Mouse (Mus musculus): ENCODE data around the gene Jup. TPM values are rescaled to one million over a fixed set of nuclear protein-coding genes. Genes with fewer than 3 reads are reported as not detected.

Jup gene
- total and polyA plus RNA-seq, 2 experiments from 2014 or later, result 135 to 319 TPM

- DNase-seq (ENCODE audit: low spot score) (peak; percentile 44), ATAC-seq (ENCODE audit: insufficient read depth, low read depth) (peak; percentile 11)
- H3K36me3 ChIP-seq (replicated peaks; ENCODE audit: control insufficient read depth, insufficient read depth, low read length), result 0 out of 2 replicates have a peak, but pooled peaks cover 4% of the 10 kb centered on the region
- peak overlapping the region; percentile 89 for H3K27ac ChIP-seq (ENCODE audit: low read depth)
- peak overlapping the region; percentile 79 for H3K4me3 ChIP-seq (ENCODE audit: low read depth, low read length)
- peak overlapping the region; percentile 82 for H3K4me2 ChIP-seq (ENCODE audit: low read depth, low read length)
- no peaks in the 10 kb centered on the region for H3K27me3 ChIP-seq (ENCODE audit: control insufficient read depth, insufficient read depth, low read length)
- H3K4me1 ChIP-seq (ENCODE audit: control insufficient read depth, insufficient read depth), result peaks cover 67% of the 10 kb centered on the region
- peak overlapping the region; percentile 86 for H3K9ac ChIP-seq (replicated peaks; ENCODE audit: low read depth, low read length)
- TF ChIP-seq EP300 (IDR thresholded peaks at IDR 0.05; ENCODE audit: low read depth), result peak; percentile 50; the same call in 1 of the 2 replicates
- peak; percentile 42 for TF ChIP-seq CTCF (IDR thresholded peaks at IDR 0.05; ENCODE audit: low read depth)
- under 1% methylated on average over 41 of the region's 42 CpGs for WGBS
- no peaks in the 10 kb centered on the region for H3K9me3 ChIP-seq (replicated peaks; ENCODE audit: control insufficient read depth, low read length)
Measured at GRCm38 (mm10) chr11:100396886-100397599, 520 bp downstream of the Jup start.

- peak overlapping the region; percentile 82 for H3K4me2 ChIP-seq (ENCODE audit: low read depth, low read length)
- H3K4me3 ChIP-seq (ENCODE audit: low read depth, low read length), result peak overlapping the region; percentile 79
- H3K27ac ChIP-seq (ENCODE audit: low read depth), result peak overlapping the region; percentile 89
- WGBS, result 8% methylated on average over 17 of the region's 17 CpGs
- peaks cover 67% of the 10 kb centered on the region for H3K4me1 ChIP-seq (ENCODE audit: control insufficient read depth, insufficient read depth)
- TF ChIP-seq CTCF (IDR thresholded peaks at IDR 0.05; ENCODE audit: low read depth) (no peak), EP300 (IDR thresholded peaks at IDR 0.05; ENCODE audit: low read depth) (peak; percentile 71)
- DNase-seq (ENCODE audit: low spot score) (peak; percentile 47), ATAC-seq (ENCODE audit: insufficient read depth, low read depth) (no peak)
- 0 out of 2 replicates have a peak, but pooled peaks cover 4% of the 10 kb centered on the region for H3K36me3 ChIP-seq (replicated peaks; ENCODE audit: control insufficient read depth, insufficient read depth, low read length)
- no peaks in the 10 kb centered on the region for H3K27me3 ChIP-seq (ENCODE audit: control insufficient read depth, insufficient read depth, low read length)
- H3K9me3 ChIP-seq (replicated peaks; ENCODE audit: control insufficient read depth, low read length), result no peaks in the 10 kb centered on the region
- H3K9ac ChIP-seq (replicated peaks; ENCODE audit: low read depth, low read length), result peak overlapping the region; percentile 86
Measured at GRCm38 (mm10) chr11:100395861-100396631, 1.5 kb downstream of the Jup start.

GRCm38 (mm10) chr11:100395200-100395599 lies 2.4 kb downstream of the Jup start:
- peak overlapping the region; percentile 82 for H3K4me2 ChIP-seq (ENCODE audit: low read depth, low read length)
- H3K27ac ChIP-seq (ENCODE audit: low read depth), result peak overlapping the region; percentile 89
- no peaks in the 10 kb centered on the region for H3K27me3 ChIP-seq (ENCODE audit: control insufficient read depth, insufficient read depth, low read length)
- no peaks in the 10 kb centered on the region for H3K9me3 ChIP-seq (replicated peaks; ENCODE audit: control insufficient read depth, low read length)
- ATAC-seq (ENCODE audit: insufficient read depth, low read depth) (no peak), DNase-seq (ENCODE audit: low spot score) (peak; percentile 55)
- 3% methylated on average over 11 of the region's 11 CpGs for WGBS
- H3K9ac ChIP-seq (replicated peaks; ENCODE audit: low read depth, low read length), result peak overlapping the region; percentile 86; the same call in 1 of the 2 replicates
- peaks cover 67% of the 10 kb centered on the region for H3K4me1 ChIP-seq (ENCODE audit: control insufficient read depth, insufficient read depth)
- H3K4me3 ChIP-seq (ENCODE audit: low read depth, low read length), result peak overlapping the region; percentile 79
- no peak for TF ChIP-seq CTCF (IDR thresholded peaks at IDR 0.05; ENCODE audit: low read depth)
- peak; percentile 41; the same call in 1 of the 2 replicates for TF ChIP-seq EP300 (IDR thresholded peaks at IDR 0.05; ENCODE audit: low read depth)
- H3K36me3 ChIP-seq (replicated peaks; ENCODE audit: control insufficient read depth, insufficient read depth, low read length), result 0 out of 2 replicates have a peak, but pooled peaks cover 4% of the 10 kb centered on the region

GRCm38 (mm10) chr11:100394353-100395074 lies 3.0 kb downstream of the Jup start:
- Histone ChIP-seq H3K27me3 (ENCODE audit: control insufficient read depth, insufficient read depth, low read length) (no peaks in the 10 kb centered on the region), H3K36me3 (replicated peaks; ENCODE audit: control insufficient read depth, insufficient read depth, low read length) (0 out of 2 replicates have a peak, but pooled peaks cover 4% of the 10 kb centered on the region), H3K4me2 (ENCODE audit: low read depth, low read length) (peak overlapping the region; percentile 82), H3K27ac (ENCODE audit: low read depth) (peak overlapping the region; percentile 89), H3K4me1 (ENCODE audit: control insufficient read depth, insufficient read depth) (peaks cover 67% of the 10 kb centered on the region), H3K9ac (replicated peaks; ENCODE audit: low read depth, low read length) (peak overlapping the region; percentile 86; the same call in 1 of the 2 replicates), H3K4me3 (ENCODE audit: low read depth, low read length) (peak overlapping the region; percentile 79; the same call in 1 of the 2 replicates), H3K9me3 (replicated peaks; ENCODE audit: control insufficient read depth, low read length) (no peaks in the 10 kb centered on the region)
- TF ChIP-seq EP300 (IDR thresholded peaks at IDR 0.05; ENCODE audit: low read depth), result no peak
- no peak for TF ChIP-seq CTCF (IDR thresholded peaks at IDR 0.05; ENCODE audit: low read depth)
- WGBS, result 55% methylated on average over 5 of the region's 5 CpGs
- no peak for ATAC-seq (ENCODE audit: insufficient read depth, low read depth)
- no peak for DNase-seq (ENCODE audit: low spot score)

GRCm38 (mm10) chr11:100393733-100394132 lies 3.8 kb downstream of the Jup start:
- no peaks in the 10 kb centered on the region for H3K9me3 ChIP-seq (replicated peaks; ENCODE audit: control insufficient read depth, low read length)
- WGBS, result 32% methylated on average over 7 of the region's 7 CpGs
- H3K4me1 ChIP-seq (ENCODE audit: control insufficient read depth, insufficient read depth), result peaks cover 75% of the 10 kb centered on the region
- H3K4me2 ChIP-seq (ENCODE audit: low read depth, low read length), result peak overlapping the region; percentile 29
- H3K9ac ChIP-seq (replicated peaks; ENCODE audit: low read depth, low read length), result no peak overlapping the region
- ATAC-seq (ENCODE audit: insufficient read depth, low read depth) (no peak), DNase-seq (ENCODE audit: low spot score) (no peak)
- H3K27ac ChIP-seq (ENCODE audit: low read depth), result peak overlapping the region; percentile 37; the same call in 1 of the 2 replicates
- no peaks in the 10 kb centered on the region for H3K27me3 ChIP-seq (ENCODE audit: control insufficient read depth, insufficient read depth, low read length)
- H3K36me3 ChIP-seq (replicated peaks; ENCODE audit: control insufficient read depth, insufficient read depth, low read length), result 0 out of 2 replicates have a peak, but pooled peaks cover 4% of the 10 kb centered on the region
- TF ChIP-seq CTCF (IDR thresholded peaks at IDR 0.05; ENCODE audit: low read depth) (no peak), EP300 (IDR thresholded peaks at IDR 0.05; ENCODE audit: low read depth) (no peak)
- no peak overlapping the region; the same call in 1 of the 2 replicates for H3K4me3 ChIP-seq (ENCODE audit: low read depth, low read length)
